Mouse (Mus musculus) left cerebral cortex, adult 2 months (tissue): ENCODE measurements around the gene Dock1. TPM values are rescaled to one million over a fixed set of nuclear protein-coding genes. Genes with fewer than 3 reads are reported as not detected.

ENCODE experiments used
- DNase-seq, 2 experiments: peaks; one replicate each; pipeline ENCODE4 v3.0.0; 2021 to 2022; ENCODE audit warnings: low spot score in 2 of 2, mixed read lengths in 1 of 2; ENCODE audit errors: extremely low spot score in 1 of 2
- H3K27ac ChIP-seq: fragments of 200-600 bp; 2 replicates; pipeline ENCODE4 v1.8.1; 2022
- H3K4me3 ChIP-seq: fragments of 200-600 bp; 2 replicates; pipeline ENCODE4 v1.8.1; 2022
- CTCF ChIP-seq: fragments of 200-600 bp; IDR thresholded peaks from 2 replicates; pipeline ENCODE4 v1.8.1; 2022; ENCODE audit warnings: antibody characterized with exemption, mild to moderate bottlenecking, moderate library complexity
- intact Hi-C: fragments of 180-260 bp; cut with DNase I; formaldehyde crosslinking; loops from one replicate; pipeline ENCODE4 v1.15.1; 2025
- total RNA-seq, 2 experiments: library from RNA; stranded (reverse); gene quantifications; 2 replicates each; pipeline ENCODE4 v1.2.3; 2021

The Dock1 gene
- total RNA-seq, 2 experiments from 2014 or later, result 21.7 to 22.4 TPM

DNA sequence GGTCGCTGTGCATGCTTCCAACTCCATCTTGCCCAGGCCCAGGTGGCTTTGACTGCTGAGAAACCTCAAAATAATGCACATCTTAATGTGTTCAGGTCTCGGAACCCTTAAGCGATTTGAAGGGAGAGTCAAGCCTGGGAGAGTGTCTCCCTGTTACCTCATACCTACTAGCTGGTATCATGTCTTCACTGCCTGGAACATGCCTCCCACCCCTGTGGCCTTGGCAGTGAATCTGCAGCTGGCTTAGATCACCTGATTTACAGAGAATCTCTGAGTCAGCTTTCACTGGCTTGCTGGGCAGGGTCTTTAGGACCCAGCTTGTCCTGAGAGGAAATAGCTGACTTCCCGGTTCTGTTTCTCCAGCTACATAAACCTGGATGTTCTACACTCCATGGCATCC lies 419.2 kb downstream of the Dock1 start:
- no peak for TF ChIP-seq CTCF
- Histone ChIP-seq H3K4me3 (no peak overlapping the region), H3K27ac (no peak overlapping the region)
- DNase-seq, result no peak
- intact Hi-C loops, result no loop called here

DNA sequence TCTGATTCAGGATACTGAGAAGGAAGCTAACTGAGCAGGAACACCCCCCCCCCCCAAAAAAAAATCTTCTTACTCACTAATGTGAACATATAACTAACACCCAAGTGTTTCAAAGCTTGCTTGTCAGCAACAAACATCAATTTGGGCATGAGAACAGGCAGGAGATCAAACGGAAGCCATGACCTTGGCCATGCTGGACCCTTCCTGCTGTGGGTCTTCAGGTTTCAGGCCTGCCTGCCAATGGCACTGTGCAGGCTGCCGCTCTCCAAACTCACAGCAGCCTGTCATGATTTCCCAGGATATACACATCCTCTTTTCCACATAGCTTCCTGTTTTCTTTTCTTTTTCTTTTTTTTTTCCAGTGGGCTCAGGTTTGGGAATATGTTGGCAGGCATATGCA lies 423.4 kb downstream of the Dock1 start:
- intact Hi-C loops, result no loop called here

DNA sequence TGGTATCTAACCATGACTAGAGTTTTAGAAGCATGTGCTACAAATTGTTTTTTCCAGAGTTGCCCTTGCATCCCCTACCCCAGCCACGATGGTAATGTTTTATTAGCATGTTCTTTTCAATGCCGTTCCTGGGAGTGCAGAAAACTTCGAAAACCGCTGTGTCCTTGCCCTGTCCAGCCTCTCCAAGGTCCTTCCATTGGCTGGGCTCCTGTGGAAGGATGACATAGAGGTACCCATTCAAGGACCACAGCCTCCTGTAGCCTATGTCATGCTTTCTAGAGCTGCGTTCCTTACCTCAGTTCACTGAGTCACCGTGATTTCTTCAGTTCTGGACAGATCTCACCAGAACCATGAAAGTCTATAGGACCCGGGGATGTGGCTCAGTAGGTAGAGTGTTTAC lies 431.5 kb downstream of the Dock1 start:
- no peak for TF ChIP-seq CTCF
- DNase-seq, result no peak
- intact Hi-C loops, result no loop called here
- Histone ChIP-seq H3K27ac (no peak overlapping the region), H3K4me3 (no peak overlapping the region)

More for the DNA sequence above, 423.4 kb downstream of the Dock1 start:
- DNase-seq, result no peak
- Histone ChIP-seq H3K27ac (no peak overlapping the region), H3K4me3 (no peak overlapping the region)
- no peak for TF ChIP-seq CTCF

DNA sequence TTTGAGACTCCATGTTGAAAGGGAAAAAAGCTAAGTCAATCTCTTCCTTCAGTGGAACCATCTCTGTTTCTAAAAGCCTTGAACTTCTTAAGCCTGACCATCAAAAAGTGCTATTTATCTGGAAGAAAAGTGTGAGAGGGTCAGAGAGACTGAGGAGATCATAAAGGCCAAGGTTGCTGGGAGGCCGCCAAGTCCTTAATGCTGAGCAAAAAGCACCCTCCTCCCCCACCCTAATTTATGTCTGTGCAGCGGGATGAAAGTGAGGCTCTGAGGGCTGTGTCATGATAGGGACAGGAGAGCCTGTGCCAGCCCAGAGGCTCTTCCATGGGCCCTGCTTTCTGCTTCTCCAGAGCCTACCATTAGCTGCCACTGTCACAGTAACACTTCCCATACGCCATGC lies 436.1 kb downstream of the Dock1 start:
- H3K4me3 ChIP-seq, result no peak overlapping the region
- no peak overlapping the region for H3K27ac ChIP-seq
- no peak for DNase-seq
- TF ChIP-seq CTCF, result no peak
- intact Hi-C loops, result no loop called here

DNA sequence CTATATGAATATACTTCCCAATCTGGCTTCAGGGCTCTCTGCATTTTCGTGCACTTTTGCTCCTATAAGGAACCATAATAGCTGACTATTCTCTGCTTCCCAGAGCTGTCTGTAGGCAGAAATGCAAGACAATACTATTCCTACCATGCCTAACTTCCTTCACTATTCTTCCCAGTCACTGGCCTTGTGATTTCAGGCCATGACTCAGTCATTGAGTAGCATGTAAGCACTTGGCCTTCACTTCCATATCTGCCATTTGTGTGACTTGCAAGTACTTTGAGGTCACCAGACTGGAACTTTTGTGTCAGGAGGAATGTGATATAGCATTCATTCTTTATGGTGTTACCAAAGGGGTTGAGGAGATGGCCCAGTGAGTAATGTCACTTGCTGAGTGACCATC lies 439.9 kb downstream of the Dock1 start:
- intact Hi-C loops, result no loop called here
- H3K27ac ChIP-seq, result no peak overlapping the region
- H3K4me3 ChIP-seq, result no peak overlapping the region
- no peak for TF ChIP-seq CTCF
- DNase-seq, result no peak

DNA sequence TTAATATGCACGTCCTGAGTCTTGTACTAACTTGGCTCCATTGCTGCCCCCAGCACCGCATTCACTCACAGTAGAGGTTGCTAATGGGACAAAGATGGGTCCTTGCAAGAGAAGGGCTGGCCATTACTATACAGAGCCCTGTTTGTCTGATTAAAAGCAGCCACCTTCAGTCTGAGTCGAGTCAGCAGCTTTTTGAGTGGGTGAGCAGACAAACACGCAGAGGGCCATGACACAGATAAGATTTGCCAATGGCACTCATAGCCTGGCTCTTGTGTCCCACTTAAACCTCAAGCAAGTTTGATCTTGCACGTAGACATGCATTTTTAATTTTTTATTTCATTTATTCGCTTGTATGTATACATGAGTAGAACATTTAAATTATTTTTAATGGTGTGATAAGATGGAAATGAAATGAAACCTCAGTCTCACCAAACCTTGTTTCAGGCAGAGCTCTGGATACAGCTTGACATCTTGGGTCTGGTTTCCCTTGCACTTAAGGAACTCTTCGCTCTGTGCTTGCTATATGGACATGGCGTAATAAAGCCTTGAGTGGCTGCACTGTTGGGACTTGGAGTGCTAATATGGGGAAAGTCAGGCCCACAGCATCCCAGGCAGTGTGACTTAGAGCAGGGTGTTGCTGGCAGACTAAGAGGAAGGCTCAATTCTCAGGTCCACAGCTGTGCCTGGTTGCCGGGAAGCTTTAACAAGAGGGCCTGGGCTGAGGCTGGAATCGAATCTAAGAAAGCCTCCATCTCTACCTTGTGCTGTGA lies 455.0 kb downstream of the Dock1 start:
- H3K4me3 ChIP-seq, result no peak overlapping the region
- DNase-seq, result no peak
- TF ChIP-seq CTCF, result no peak
- intact Hi-C loops, result no loop called here
- H3K27ac ChIP-seq, result no peak overlapping the region

DNA sequence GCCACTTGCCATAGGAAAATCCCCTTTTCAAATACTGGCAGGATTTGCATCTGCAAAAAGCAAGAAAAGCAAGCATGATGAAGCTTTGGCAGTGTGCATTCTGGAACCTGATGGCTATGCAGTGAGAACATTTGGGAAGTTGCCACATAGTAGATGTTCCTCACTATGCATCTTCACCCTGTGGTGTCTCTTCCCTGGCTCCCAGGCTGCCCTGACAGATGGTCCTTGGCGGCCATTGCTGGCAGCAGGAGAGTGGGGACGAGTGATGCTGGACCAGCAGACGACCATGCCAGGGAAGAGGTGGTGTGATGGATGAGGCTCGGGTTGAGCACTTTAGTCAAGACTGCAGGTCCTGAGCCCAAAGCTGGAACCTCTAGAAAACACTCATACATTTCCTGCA lies 462.0 kb downstream of the Dock1 start:
- no peak overlapping the region for H3K4me3 ChIP-seq
- DNase-seq, result no peak
- no peak for TF ChIP-seq CTCF
- no peak overlapping the region for H3K27ac ChIP-seq
- intact Hi-C loops, result no loop called here

DNA sequence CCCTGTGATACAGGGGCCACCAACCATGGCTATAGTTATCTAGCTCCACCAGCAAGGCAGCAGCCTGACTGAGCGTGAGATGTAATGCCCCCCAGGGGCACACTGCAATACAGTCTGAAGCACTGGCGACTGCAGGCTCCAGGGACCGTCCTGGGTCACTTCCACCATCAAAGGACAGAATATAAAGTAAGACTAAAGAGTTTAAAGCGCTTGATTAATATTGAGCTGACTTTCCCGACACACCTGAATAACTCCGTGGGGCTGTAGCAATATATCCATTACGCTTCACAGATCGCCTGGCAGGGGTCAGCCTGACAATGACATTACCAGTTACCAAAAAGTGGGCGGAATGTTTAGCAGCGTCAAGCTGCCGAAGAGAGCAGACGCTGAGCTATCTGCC lies 464.2 kb downstream of the Dock1 start:
- TF ChIP-seq CTCF, result no peak
- DNase-seq, result no peak
- no peak overlapping the region for H3K27ac ChIP-seq
- intact Hi-C loops, result no loop called here
- H3K4me3 ChIP-seq, result no peak overlapping the region

DNA sequence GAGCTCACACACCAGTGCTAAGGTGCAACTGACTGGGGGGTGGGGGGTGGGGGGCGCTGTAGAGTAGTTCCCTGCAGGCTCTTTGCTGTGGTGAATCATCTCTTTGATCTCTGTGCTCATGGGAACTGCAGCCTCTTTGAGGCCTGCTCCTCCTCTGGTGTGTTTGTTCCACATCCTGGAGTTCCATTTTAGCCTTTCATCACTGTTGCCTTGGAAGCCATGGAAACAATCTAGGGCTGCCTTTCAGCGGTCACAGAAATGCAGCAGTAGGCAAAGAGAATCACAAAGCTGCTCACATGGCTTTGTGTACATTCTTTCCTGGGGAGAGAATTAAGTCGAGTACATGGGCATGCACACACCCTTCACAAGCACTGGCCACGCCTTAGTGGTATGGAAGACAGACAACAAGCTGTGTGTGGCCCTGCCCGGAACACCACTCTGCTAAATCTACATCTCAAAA lies 468.7 kb downstream of the Dock1 start:
- Histone ChIP-seq H3K27ac (no peak overlapping the region), H3K4me3 (no peak overlapping the region)
- no peak for TF ChIP-seq CTCF
- intact Hi-C loops, result no loop called here
- DNase-seq, result no peak

DNA sequence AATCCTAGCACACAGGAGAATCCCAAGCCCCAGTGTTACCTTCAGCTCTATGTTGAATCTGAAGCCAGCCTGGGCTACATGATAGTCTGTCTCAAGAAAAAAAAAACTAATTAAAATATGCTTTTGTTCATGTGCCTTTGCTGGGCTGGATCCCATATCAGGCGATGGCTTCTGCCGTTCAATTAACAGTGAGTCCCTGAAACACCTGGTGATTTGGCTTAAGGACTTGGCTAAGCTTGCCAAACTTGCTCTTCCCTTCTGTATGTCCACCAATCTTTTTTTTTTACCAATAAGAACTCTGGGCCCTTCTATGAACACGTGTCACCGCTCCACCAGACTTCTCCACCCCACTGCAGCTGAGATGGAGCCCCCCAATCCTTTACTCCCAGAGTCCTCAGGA lies 474.3 kb downstream of the Dock1 start:
- H3K27ac ChIP-seq, result no peak overlapping the region
- DNase-seq, result no peak
- intact Hi-C loops, result no loop called here
- no peak for TF ChIP-seq CTCF
- no peak overlapping the region for H3K4me3 ChIP-seq

DNA sequence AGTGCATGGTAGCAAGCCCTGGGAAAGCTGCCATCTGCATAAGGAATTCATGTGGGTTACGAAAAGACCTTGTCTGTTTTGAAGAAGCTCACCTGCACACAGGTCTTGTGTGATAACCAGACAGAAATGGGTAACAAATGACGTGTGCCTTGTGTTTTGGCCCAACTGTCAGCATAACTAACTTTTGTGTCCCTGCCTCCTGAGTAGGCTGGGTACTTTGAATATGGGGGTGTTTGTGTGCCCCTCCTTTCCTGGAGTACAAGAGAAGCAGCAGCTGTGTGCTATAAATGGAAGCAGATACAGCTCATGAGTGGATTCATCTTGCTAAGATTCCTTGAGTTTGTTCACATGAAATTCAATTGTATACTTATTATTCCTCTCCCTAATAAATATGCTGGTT lies 480.5 kb downstream of the Dock1 start:
- Histone ChIP-seq H3K27ac (peak overlapping the region; percentile 75), H3K4me3 (no peak overlapping the region)
- TF ChIP-seq CTCF, result no peak
- DNase-seq, result peak in 1 of 2 experiments; percentile 30
- intact Hi-C loops, result loop anchor here (5.0 kb wide), 1 partner anchor 214 kb away; the partner anchor contains the start of gene Fam196a

DNA sequence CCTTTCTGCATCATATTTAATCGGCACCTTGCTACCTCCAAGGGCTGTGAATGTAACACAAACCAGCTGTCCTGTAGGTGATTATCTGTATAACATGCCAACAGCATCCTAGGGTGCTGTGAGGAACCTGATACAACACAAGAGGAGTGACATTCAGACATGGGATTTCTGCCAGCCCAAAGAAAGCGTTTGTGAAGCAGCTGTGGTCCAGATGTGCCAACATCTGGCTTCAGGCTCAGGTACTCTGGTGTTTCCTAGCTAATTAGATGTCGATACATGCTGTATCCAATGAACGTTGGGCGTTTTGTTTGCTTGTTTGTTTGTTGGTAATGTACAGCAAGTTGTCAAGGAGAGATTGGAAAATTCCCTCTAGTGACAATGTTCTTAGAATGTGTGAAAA lies 487.1 kb downstream of the Dock1 start:
- no peak for DNase-seq
- intact Hi-C loops, result no loop called here
- no peak for TF ChIP-seq CTCF
- Histone ChIP-seq H3K27ac (no peak overlapping the region), H3K4me3 (no peak overlapping the region)

DNA sequence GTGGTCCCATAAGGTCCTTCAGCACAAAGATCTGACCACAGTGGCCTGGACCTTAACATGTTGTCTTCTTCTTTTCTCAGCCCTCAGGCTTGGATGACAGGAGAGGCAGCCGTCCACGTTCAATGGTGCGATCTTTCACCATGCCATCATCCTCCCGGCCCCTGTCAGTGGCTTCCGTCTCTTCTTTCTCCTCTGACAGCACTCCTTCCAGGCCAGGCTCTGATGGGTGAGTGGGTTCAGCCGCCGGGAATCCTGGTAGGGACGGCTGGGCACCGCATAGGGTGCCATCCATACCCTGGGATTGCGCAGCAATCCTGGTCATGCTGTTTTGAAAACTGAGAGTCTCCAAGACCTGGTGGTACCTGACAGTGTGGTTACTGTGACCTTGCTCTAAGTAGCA lies 487.9 kb downstream of the Dock1 start:
- no peak for DNase-seq
- intact Hi-C loops, result no loop called here
- Histone ChIP-seq H3K4me3 (no peak overlapping the region), H3K27ac (no peak overlapping the region)
- no peak for TF ChIP-seq CTCF
